Mouse (Mus musculus): ENCODE measurements at regions not wholly inside any gene's neighbourhood (a gene's known extent, or its start where the extent isn't known, plus 50 kb on each side); places are given as distances from the start of the nearest gene placed in this dataset.

DNA sequence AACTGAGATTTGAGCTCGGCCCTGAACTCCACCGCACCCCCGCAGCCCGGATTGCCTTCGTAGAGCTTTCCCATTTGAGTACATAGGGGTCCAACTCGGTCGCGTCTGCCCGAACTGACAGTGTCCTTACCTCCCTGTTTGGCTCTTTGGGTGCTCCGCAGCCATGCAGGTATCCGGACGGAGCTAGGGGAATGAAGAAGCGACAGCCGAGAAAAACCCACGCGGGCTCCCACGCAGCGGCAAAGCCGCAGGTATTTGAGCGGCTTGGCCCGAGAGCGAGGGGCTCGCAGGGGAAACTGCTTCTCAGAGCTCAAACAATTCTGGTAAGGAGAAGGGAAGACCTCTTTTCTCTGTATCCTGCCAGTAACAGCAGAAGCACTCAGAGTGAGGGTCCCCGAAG is 82.5 kb downstream of the Kcnrg start:
- TF ChIP-seq GATA1 (IDR thresholded peaks at IDR 0.05; ENCODE audit: low read length) (no peak), TAL1 (IDR thresholded peaks at IDR 0.05; ENCODE audit: low read length) (no peak)
- Histone ChIP-seq H3K4me1 (ENCODE audit: control insufficient read depth) (peaks cover 19% of the 10 kb centered on the region), H3K4me3 (replicated peaks) (no peak overlapping the region), H3K36me3 (ENCODE audit: control insufficient read depth) (no peaks in the 10 kb centered on the region), H3K9me3 (ENCODE audit: control insufficient read depth, low read length) (peaks cover 34% of the 10 kb centered on the region; the same call in 1 of the 2 replicates), H3K27me3 (ENCODE audit: control insufficient read depth) (peaks cover 93% of the 10 kb centered on the region)

GRCm38 (mm10) chr14:61691785-61692372 is 84.6 kb downstream of the Kcnrg start:
- Histone ChIP-seq H3K27me3 (ENCODE audit: control insufficient read depth) (peaks cover 81% of the 10 kb centered on the region), H3K9me3 (ENCODE audit: control insufficient read depth, low read length) (peaks cover 21% of the 10 kb centered on the region; the same call in 1 of the 2 replicates), H3K4me1 (ENCODE audit: control insufficient read depth) (peaks cover 5% of the 10 kb centered on the region), H3K36me3 (ENCODE audit: control insufficient read depth) (no peaks in the 10 kb centered on the region), H3K4me3 (replicated peaks) (no peak overlapping the region)
- TF ChIP-seq TAL1 (IDR thresholded peaks at IDR 0.05; ENCODE audit: low read length) (no peak), GATA1 (IDR thresholded peaks at IDR 0.05; ENCODE audit: low read length) (no peak)

- Histone ChIP-seq H3K4me1 (ENCODE audit: control insufficient read depth) (peaks cover 3% of the 10 kb centered on the region), H3K27me3 (ENCODE audit: control insufficient read depth) (peaks cover 60% of the 10 kb centered on the region), H3K4me3 (replicated peaks) (no peak overlapping the region), H3K36me3 (ENCODE audit: control insufficient read depth) (no peaks in the 10 kb centered on the region), H3K9me3 (ENCODE audit: control insufficient read depth, low read length) (peaks cover 7% of the 10 kb centered on the region; the same call in 1 of the 2 replicates)
- TF ChIP-seq TAL1 (IDR thresholded peaks at IDR 0.05; ENCODE audit: low read length) = no peak
- TF ChIP-seq GATA1 (IDR thresholded peaks at IDR 0.05; ENCODE audit: low read length) = no peak
These were observed 87.5 kb downstream of the Kcnrg start for GRCm38 (mm10) chr14:61694796-61695195.

- Histone ChIP-seq H3K9me3 (ENCODE audit: control insufficient read depth, low read length) (peaks cover under 1% of the 10 kb centered on the region; the same call in 1 of the 2 replicates), H3K4me1 (ENCODE audit: control insufficient read depth) (peaks cover 3% of the 10 kb centered on the region), H3K4me3 (replicated peaks) (no peak overlapping the region), H3K36me3 (ENCODE audit: control insufficient read depth) (no peaks in the 10 kb centered on the region), H3K27me3 (ENCODE audit: control insufficient read depth) (peaks cover 47% of the 10 kb centered on the region)
- TF ChIP-seq GATA1 (IDR thresholded peaks at IDR 0.05; ENCODE audit: low read length) (no peak), TAL1 (IDR thresholded peaks at IDR 0.05; ENCODE audit: low read length) (no peak)
These were observed 89.1 kb downstream of the Kcnrg start for GRCm38 (mm10) chr14:61696290-61696842.

DNA sequence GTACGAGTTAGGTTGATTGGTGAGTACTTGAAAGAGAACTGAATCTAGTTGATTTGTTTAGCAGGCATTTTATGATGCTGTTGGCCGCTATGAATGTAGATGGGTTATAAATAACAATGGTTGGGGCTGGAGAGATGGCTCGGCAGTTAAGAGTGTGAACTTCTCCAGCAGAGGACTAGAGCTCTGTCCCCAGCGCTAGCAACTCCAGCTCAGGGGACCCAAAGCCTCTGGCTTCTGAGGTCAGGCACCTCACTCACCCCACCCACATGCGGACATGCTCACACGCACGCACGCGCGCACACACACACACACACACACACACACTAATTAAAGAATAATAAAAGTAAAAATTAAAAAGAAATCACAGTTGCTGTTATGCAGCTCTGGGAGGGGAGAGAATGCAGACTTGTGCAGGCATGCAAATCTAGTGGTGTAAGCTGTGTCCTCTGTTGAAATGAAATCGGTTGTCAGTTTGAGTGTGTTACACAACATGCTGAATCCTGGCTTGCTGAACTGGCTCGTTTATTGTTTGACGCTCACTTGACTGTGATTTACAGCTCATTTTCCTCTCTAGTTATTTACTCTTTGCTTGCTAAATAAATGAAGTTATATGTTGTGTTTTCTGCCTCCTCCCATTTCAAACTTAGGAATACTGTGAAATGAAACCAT is 89.8 kb downstream of the Kcnrg start:
- no peaks in the 10 kb centered on the region for H3K36me3 ChIP-seq (ENCODE audit: control insufficient read depth)
- H3K27me3 ChIP-seq (ENCODE audit: control insufficient read depth) = peaks cover 41% of the 10 kb centered on the region
- TF ChIP-seq TAL1 (IDR thresholded peaks at IDR 0.05; ENCODE audit: low read length) (no peak), GATA1 (IDR thresholded peaks at IDR 0.05; ENCODE audit: low read length) (no peak)
- no peaks in the 10 kb centered on the region for H3K4me1 ChIP-seq (ENCODE audit: control insufficient read depth)
- H3K9me3 ChIP-seq (ENCODE audit: control insufficient read depth, low read length) = no peaks in the 10 kb centered on the region
- no peak overlapping the region for H3K4me3 ChIP-seq (replicated peaks)

DNA sequence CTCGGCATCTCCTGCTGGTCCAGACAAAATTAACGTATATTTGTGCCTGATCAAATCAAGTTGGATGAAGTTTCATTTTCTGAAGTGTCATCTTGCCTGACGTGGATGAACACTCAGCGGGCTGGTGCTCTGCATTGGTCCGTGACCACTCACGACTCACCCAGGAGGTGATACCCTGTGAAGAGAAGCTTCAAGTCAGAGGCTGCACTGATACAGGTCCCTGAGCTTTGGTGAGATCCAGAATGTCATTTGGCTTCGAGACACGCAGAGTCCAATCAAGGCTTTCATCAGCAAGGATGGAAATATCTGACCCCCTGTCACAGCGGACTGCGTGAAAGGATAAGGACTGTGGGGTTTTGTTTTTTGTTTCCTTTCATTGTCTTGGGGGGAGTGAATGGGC is 90.4 kb downstream of the Kcnrg start:
- Histone ChIP-seq H3K4me3 (replicated peaks) (no peak overlapping the region), H3K36me3 (ENCODE audit: control insufficient read depth) (no peaks in the 10 kb centered on the region), H3K9me3 (ENCODE audit: control insufficient read depth, low read length) (no peaks in the 10 kb centered on the region), H3K27me3 (ENCODE audit: control insufficient read depth) (peaks cover 34% of the 10 kb centered on the region), H3K4me1 (ENCODE audit: control insufficient read depth) (no peaks in the 10 kb centered on the region)
- TF ChIP-seq GATA1 (IDR thresholded peaks at IDR 0.05; ENCODE audit: low read length) = no peak
- TF ChIP-seq TAL1 (IDR thresholded peaks at IDR 0.05; ENCODE audit: low read length) = no peak

DNA sequence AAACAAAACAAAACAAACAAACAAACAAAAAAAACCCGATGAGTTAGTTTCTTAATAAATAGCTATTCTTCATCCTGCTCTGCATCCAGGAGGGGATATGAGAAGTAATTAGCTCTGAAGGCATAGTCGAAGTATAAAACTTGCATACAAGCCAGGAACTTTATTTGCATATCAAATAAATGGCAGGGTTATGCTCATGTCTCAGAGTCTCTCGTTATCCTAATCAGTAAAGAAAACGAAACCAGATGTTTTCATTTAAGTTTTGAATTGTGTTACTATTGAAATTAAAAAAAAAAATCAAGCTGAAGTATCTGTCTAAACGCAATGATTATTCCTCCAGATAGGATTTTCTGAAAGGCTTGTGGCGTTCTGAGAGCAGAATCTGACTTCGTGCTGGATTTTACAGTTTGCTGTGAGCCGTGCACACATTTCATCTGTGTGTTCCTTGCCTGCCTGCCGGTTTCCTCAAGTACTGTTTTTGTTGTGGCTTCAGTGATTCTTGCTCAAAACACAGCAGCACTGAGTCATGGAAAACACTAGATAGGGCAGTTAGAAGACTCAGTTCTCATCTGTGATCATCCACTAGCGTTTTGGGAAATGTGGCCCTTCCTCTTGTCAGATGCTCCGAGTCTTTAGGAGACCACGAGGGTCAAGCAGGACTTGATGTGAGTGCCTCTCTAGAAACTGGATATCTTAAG is 91.2 kb downstream of the Kcnrg start:
- no peaks in the 10 kb centered on the region for H3K9me3 ChIP-seq (ENCODE audit: control insufficient read depth, low read length)
- TF ChIP-seq TAL1 (IDR thresholded peaks at IDR 0.05; ENCODE audit: low read length) (no peak), GATA1 (IDR thresholded peaks at IDR 0.05; ENCODE audit: low read length) (no peak)
- peaks cover 26% of the 10 kb centered on the region for H3K27me3 ChIP-seq (ENCODE audit: control insufficient read depth)
- peaks cover 2% of the 10 kb centered on the region for H3K4me1 ChIP-seq (ENCODE audit: control insufficient read depth)
- no peaks in the 10 kb centered on the region for H3K36me3 ChIP-seq (ENCODE audit: control insufficient read depth)
- no peak overlapping the region for H3K4me3 ChIP-seq (replicated peaks)

GRCm38 (mm10) chr14:61699638-61700037 is 92.4 kb downstream of the Kcnrg start:
- Histone ChIP-seq H3K9me3 (ENCODE audit: control insufficient read depth, low read length) (no peaks in the 10 kb centered on the region), H3K36me3 (ENCODE audit: control insufficient read depth) (no peaks in the 10 kb centered on the region), H3K27me3 (ENCODE audit: control insufficient read depth) (peaks cover 21% of the 10 kb centered on the region), H3K4me3 (replicated peaks) (no peak overlapping the region), H3K4me1 (ENCODE audit: control insufficient read depth) (peaks cover 2% of the 10 kb centered on the region)
- TF ChIP-seq GATA1 (IDR thresholded peaks at IDR 0.05; ENCODE audit: low read length) = no peak
- TF ChIP-seq TAL1 (IDR thresholded peaks at IDR 0.05; ENCODE audit: low read length) = no peak

DNA sequence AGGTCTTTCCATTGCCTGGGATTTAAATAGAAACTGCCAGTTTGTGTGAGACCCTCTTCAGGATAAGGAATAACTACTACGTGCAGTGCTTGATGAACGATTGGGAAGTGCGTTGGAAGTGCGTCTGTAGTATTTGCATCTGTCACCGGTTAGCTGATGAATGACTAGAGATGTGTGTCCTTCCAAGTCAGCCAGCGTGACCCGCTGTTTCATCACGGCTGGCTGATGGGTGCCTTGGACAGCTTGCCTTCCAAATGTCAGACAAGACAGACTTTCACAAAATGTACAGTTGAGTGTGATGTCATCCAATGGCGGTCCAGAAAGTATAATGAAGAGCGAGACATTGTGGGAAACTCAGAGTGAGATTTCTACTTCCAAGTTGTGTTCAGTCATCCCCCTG is 93.9 kb downstream of the Kcnrg start:
- Histone ChIP-seq H3K9me3 (ENCODE audit: control insufficient read depth, low read length) (no peaks in the 10 kb centered on the region), H3K4me1 (ENCODE audit: control insufficient read depth) (peaks cover 2% of the 10 kb centered on the region), H3K4me3 (replicated peaks) (no peak overlapping the region), H3K27me3 (ENCODE audit: control insufficient read depth) (peaks cover 15% of the 10 kb centered on the region), H3K36me3 (ENCODE audit: control insufficient read depth) (no peaks in the 10 kb centered on the region)
- TF ChIP-seq GATA1 (IDR thresholded peaks at IDR 0.05; ENCODE audit: low read length) = no peak
- no peak for TF ChIP-seq TAL1 (IDR thresholded peaks at IDR 0.05; ENCODE audit: low read length)

All from erythroblast, embryonic 14.5 days (primary cell).